Mouse (Mus musculus): ENCODE results near the gene Iffo1.

- no peak for TF ChIP-seq CTCF (IDR thresholded peaks at IDR 0.05)
- no peak for TF ChIP-seq EP300 (IDR thresholded peaks at IDR 0.05)
These were observed 8.0 kb downstream of the Iffo1 start for GRCm38 (mm10) chr6:125153018-125153389.

Measured in lung, postnatal 0 days (tissue).